Mouse (Mus musculus) adrenal gland, adult 2 months (tissue): ENCODE measurements around the gene Itga6. TPM values are rescaled to one million over a fixed set of nuclear protein-coding genes. Genes with fewer than 3 reads are reported as not detected.

Source experiments
- DNase-seq: peaks from one replicate; pipeline ENCODE4 v3.0.0; 2021
- polyA plus RNA-seq: library from polyadenylated mRNA; depleted of rRNA; stranded (reverse); fragments of >200 nt; gene quantifications from 2 replicates; pipeline ENCODE4 v1.2.3, GENCODE M21; 2012
- total RNA-seq, 2 experiments: library from RNA; stranded (reverse); gene quantifications; 2 replicates each; pipeline ENCODE4 v1.2.3; 2021

Gene Itga6
- total and polyA plus RNA-seq, 3 experiments, result 28.1 to 177 (median 125) TPM

DNA sequence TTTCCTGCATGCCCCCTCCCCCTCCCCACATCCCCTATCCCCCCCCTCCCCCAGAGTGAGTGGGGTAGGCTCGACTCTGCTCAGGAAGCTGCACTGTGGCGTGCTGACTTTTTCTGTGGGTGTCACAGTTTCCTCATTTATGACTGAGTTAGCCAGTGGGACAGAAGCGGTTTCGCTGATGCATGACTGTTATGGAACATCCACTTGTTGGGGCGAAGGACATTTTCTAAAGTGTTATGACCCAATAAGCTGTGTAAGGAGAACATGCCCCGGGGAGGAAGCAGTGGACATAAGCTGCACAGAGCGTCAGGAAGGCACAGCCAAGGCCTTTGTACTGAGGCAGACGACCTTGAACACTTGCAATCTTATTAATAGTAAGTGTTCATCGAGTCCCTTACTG lies 97.9 kb downstream of the Itga6 start:
- peak; percentile 49 for DNase-seq

DNA sequence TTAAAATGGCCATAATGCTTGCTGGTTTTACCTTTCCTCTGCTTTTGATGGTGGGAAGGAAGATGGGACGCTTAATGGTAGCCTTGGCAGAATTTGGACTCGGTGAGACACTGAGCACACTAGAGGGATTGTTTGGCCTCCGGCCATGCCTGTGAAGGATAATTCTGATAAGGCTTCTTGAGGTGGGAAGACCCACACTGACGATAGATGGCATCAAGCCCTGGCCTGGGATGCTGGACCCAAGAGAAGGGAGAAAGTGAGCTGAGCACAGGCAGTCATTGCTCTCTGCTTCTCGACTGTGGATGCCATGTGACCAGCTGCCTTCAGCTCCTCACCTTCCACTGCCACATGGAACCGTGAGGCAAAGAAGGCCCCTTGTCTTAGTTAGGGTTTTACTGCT lies 99.5 kb downstream of the Itga6 start:
- peak; percentile 53 for DNase-seq

DNA sequence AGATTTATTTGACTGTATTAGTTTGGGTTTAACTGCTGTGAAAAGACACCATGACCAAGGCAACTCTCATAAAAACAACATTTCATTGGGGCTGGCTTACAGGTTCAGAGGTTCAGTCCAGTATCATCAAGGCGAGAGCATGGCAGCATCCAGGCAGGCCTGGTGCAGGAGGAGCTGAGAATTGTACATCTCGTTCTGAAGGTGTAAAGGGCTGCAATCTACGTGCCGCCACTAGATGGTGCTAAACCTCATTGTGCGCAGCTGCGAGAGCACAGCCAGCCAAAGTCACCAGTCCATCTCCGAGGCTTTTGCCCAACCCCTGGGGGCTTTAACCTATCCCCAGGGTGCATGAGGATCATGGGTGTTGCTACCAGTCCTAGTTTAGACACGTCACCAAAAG lies 106.7 kb downstream of the Itga6 start:
- peak; percentile 59 for DNase-seq

DNA sequence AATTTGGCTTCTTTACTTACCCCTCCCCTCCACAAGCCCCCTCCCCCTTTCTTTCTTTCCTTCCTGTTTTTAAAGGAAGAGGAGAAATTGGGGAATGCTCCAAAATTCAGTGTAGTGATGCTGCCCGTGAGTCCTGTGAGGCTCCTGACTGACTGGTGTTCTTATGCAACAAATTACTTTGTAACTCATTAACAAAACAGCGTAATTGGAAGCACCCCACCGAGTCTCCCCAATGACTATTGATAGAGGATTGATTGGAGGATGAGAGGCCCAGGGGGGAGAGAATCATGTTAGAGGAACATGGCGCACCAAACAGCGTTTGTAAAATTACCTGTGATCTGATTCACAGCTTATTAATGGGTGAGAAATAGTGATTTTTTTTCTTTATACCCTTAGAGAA lies 109.7 kb downstream of the Itga6 start:
- DNase-seq, result no peak

DNA sequence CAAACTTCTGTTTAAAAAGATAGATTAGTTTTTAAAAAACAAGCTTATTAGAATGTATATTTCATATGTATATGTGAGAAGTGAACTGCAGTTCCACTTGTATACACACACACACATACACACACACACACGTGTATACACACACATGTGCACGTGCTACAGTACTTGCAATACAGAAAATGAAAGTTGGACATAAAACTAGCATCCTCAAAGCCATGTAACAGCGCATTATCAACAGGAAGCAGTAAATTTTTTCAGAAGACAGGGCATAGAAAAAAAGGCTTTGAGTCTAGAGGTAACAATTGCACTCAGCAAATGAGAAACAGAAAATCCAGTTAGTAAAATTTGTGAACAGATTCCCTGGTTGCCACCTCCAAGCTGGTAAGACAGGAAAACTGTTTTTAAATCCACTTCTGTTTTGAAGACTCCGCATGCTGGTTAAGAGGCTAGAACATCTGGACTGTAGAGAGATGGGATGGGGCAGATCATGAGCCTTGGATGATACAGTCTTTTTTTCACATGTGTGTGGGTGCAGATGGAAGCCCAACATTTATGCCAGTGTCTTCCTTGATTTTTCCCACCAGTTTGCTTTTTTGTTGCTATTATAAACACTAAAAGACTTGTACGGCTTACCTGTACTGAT lies 118.2 kb downstream of the Itga6 start:
- no peak for DNase-seq

DNA sequence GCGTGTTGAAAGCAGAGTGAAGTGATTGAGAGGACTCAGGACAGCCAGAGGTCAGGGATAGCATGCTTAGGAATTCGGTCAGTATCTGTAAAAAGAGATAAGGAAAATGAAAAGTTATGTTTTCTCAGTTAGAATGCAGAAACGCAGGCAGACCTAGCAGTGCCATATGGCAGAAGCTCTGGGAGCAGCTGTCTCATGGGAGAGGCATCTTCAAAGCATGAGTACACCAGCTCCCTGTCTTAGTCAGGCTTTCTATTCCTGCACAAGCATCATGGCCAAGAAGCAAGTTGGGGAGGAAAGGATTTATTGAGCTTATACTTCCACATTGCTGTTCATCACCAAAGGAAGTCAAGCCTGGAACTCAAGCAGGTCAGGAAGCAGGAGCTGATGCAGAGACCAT lies 119.6 kb downstream of the Itga6 start:
- peak; percentile 16 for DNase-seq

DNA sequence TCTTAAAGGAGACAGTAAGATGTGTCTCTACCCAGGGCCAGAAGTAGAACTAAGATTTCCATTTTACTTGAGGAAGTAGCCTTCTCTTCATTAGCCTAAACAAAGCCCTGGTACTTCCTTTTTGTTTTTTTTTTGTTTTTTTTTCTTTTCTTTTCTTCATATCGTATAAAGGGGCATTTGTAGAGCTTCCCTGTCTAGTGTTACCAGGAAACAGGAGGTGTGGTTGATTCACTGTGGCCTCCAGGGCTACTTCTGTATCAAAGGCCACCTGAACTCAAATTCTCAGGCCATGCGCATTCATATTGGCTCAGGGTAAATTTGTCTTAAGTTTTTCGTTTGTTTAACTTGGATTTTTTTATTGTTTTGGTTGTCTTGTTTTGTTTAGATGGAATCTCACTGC lies 120.5 kb downstream of the Itga6 start:
- no peak for DNase-seq

DNA sequence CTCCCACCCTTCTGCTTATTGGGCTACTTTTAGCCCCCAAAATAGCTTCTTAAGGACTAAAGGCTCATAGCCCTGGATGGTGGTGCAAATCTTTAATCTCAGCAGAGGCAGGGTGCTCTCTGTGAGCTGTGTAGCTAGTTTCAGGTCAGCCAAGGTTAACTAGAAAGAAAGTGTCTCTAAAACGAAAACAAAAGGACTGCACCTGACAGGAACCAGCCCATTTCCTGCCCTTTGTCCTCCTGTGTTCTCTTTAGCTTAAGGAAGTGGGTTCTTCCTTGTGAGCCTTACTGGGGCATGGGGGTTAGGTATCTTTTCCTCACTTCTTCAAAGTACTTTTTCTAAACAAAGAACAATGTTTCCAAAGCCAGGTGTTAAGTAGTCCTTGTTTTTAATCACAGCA lies 121.1 kb downstream of the Itga6 start:
- no peak for DNase-seq

DNA sequence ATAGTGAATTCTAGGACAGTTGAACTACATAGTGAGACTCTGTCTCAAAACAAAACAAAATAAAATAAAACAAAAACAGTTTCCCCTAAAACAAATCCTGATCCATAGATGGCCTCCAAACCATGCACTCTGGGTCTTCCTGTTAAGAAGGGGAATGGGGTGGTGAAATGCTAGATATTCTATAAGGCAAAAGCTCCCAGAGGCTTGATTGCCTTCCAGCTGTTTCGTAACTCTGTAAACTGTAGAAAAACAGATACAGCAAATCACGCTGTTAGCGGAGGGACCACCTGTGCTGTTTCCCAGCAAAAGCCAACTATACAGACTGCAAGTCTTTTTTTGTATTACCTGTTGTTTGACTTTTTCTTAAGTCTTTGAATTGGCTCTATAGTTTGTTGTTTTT lies 121.6 kb downstream of the Itga6 start:
- no peak for DNase-seq

DNA sequence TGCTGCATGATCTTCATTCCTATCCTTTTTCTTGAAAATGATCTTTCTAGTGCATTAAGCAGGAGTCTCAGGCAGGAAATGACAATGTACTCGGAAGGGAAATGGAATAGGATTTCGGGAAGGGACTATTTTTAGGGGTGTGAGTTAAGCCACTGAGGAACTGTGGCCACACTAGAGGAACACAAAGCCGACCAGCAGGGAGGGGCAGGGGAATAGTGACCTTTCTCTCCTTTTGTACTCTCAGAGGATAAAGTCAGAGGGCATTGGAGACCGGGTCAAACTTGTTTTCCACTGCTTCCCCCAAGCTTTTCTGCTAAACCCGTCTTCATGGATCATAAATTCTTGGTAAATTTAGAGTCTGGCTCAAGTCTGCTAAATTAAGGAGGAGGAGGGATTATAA lies 122.1 kb downstream of the Itga6 start:
- peak; percentile 20 for DNase-seq

DNA sequence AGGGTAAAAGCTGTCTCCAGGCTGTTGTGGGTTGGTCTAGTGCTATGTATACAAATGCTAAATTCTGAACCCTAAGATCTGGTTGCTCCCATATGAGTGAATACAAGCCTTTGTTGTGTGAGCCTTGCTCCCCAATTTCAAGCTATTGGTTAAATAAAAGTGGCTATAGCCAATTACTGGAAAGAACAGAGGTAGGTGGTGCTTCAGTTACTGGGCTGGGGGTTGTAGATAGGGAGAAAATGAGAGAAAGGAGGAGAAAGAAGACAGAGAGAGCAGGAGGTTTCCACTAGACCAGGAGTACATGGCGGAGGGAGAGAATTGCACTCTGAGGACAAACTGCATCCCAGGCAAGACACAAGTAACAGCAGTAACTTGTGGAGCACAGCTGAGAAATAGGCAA lies 122.8 kb downstream of the Itga6 start:
- DNase-seq, result no peak

DNA sequence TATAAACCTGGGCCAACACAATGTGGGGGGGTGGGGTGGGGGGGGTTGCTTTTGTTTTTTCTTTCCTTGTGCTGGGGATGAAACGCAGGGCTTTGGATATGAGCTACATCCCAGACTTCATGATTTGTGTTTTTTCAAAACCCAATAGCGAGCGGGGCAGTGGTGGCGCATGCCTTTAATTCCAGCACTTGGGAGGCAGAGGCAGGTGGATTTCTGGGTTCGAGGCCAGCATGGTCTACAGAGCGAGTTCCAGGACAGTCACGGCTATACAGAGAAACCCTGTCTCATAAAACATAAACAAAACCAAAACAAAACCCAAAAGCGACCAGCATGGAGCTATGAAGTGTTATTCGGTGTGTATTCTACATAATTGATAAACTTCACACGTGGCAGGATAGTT lies 126.7 kb downstream of the Itga6 start:
- no peak for DNase-seq

DNA sequence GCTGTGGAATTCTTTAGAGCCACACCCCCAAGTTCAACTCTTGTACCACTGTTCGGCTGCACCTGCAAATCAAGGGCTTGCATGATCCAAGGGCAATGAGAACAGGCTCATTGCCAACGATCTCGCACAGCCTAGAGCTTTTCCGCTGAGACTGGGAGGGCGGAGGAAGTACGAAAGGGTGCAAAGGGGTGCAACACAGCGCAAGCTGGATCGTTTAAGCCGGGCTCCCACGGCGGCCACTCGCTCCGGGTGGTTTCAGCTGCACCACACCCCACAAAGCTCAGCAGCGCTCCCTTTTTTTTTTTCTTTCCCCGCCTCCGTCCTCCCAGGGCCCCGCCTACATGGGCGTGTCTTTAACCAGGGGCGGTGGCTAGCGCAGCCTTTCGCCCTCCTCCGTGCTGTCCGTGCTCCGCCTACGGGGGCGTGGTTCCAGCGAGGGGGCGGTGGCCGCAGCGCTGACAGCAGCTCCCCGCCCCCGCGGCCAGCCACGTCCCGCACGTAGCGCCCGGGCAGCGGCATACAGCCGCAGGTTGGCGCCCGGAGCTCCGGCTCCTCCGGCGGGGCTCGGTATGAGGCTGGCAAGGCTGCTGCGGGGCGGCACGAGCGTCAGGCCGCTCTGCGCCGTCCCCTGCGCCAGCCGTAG lies 127.5 kb downstream of the Itga6 start, which contains the start of gene Pdk1:
Gene Pdk1, plus strand, starts transcription at position 424 of the 643 bp plus-strand sequence.
- DNase-seq, result peak; percentile 100

DNA sequence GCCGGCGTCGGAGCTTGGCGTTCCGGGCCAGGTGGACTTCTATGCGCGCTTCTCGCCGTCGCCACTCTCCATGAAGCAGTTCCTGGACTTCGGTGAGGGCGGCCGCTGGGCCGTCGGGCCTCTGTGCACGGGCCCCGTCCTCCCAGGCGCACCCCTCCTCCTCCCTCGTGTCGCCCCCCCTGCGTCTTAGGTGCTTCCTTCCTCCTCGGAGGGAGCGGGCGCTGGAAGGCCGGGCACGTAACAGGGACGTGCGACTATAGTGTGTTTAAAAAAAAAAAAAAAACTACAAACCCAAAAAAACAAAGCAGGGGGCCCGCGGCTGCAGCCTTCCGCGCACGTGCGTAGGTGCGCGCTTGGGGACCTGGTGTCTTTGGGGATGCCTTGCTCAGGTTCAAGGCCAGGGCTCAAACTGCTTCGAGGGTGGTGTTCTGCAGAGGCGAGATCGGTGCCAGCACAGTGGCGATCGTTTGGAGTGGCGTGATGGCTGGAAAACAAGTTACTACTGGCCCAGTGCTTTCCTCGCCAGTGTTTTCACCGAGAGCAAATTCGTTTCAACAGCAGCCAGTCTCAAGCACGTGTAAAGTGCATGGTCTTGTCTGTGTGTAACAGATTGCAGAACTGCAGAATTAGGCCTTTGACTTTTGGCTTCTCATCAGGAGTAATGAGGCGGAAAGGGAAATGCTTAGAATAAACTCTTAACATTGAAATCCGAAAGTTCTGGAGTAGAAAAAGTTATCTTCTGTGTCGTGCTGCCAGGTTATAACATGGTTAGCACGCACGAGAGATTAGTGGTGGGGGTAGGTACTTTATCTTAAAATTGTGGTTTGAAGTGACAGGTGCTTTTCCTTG lies 128.3 kb downstream of the Itga6 start:
- peak; percentile 68 for DNase-seq

DNA sequence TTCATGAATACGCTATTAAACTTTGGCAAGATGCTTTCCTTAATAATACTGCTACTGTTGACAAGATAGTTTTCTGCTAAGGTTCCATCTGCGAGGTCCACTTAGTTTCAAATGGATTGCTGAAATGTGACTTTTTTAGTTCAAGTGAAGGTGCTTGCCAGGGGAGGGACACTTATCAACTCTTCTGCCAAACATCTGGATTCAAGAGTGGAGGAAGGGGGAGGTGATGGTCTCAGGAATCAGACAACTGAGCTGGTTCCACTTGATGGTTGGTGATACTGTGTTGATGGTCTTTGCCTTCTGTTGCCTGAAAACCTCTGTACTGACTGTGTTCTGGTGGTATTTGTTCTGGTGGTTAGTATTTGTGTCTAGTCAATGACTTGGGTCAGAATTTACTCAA lies 129.0 kb downstream of the Itga6 start:
- no peak for DNase-seq

DNA sequence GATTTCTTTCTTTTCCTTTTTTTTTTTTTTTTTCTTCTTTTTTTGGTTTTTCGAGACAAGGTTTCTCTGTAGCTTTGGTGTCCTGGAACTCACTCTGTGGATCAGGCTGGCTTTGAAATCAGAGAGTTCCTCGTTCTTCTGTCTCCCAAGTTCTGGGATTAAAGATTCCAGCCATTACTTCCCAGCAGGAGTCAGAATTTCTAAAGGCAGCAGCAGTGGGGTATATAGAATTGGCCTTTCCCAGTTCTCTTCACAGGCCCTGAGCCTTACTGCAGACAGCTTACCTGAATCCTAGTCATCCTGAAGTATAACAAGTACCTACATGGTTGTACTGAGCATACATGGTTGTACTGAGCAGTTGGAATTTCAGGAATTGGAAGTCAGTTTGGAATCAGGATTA lies 129.4 kb downstream of the Itga6 start:
- no peak for DNase-seq

DNA sequence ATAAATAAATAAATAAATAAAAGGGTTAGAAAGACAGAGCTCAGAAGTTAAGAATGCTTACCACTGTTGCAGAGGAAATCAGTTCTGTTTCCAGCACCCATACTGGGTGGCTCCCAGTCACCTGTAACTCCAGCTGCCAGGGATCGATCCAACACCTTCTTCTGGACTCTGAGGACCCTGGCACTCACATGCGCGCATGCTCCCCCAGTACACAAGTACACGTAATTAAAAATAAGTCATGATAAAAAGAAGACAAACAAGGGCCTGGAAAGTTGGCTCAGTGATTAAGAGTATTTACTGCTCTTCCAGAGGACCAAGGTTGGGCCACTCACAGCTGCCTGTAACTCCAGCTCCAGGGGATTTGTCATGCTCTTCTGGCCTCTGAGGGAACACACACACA lies 132.4 kb downstream of the Itga6 start:
- peak; percentile 36 for DNase-seq

DNA sequence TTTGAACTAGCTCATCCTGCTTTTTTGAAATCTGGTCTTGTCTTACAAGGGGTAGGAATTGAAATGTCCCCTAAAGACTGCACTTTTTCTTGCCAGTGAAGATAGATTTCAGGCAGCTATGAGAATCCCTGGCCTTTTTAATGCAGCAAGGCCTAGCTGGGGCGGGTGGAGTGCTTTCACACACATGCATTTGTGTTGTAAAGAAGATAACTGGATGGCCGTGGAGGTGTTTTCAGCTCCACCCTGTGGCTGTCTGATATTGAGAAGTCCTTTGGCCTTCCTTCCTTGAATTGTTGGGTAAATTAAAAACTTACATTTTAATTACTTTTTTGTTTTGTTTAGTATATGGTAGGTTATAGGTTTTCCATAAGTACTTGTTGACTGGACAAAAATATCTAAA lies 133.0 kb downstream of the Itga6 start:
- no peak for DNase-seq

DNA sequence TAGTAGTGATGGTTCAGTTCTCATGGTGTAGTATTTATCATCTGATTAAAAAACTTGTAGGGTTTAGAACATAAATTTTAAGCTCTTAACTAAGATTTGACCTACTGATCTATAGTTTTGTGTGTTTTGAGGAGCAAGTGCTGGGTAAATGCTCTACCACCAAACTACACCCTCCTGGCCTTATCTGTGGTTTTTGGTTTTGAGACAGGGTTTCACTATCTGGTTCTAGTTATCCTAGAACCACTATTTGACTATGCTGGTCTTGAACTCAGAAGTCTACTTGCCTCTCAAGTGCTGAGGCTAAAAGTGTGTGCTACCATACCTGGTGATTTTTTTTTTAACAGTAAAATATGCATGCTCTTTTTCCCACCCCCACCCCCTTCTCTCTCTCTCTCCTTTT lies 133.5 kb downstream of the Itga6 start:
- no peak for DNase-seq

DNA sequence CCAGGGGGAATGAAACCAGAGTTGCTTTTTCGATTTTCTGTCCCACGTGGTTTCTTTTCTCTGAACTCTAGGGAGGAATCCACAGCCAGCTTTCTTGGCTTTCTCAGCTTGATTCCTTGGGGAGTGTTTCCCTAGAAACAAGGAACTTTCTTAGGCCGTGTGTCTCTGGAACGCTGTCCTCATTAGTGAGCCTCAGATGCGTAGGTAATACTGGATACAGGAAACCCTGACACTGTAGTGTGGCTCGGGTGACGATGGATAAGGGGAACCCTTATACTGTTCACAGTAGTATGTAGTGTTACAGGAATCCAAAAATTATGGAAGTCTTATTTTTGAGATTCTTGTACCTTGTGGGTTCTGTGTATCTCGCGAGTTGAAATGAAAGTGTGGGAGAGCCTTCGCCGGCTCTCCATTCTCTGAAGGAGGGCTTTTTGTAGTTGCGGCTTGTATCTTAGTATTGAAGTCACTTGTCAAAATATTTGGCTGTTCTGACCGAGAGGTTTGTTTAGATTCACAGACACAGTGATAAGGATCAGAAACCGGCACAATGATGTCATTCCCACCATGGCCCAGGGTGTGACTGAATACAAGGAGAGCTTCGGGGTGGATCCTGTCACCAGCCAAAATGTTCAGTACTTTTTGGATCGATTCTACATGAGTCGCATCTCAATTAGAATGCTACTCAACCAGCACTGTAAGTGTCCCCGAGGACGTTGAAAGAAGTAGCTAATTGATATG lies 137.7 kb downstream of the Itga6 start:
- DNase-seq, result no peak

DNA sequence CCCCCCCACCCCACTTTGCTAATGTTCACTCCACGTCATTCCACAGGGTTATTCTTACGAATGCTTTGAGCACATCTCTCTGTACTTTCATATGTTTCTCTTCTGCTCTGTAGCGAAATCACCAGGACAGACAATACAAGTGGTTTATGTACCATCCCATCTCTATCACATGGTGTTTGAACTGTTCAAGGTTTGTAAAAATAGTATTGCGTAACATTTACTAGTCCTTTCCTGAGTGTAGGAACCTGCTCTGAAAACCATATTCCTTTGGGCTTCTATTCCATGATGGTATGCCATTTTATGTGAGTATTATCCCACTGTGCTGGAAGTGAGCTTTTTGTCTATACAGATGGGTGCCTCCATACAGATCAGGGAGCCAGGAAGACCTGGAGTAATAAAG lies 141.9 kb downstream of the Itga6 start:
- DNase-seq, result peak; percentile 35

DNA sequence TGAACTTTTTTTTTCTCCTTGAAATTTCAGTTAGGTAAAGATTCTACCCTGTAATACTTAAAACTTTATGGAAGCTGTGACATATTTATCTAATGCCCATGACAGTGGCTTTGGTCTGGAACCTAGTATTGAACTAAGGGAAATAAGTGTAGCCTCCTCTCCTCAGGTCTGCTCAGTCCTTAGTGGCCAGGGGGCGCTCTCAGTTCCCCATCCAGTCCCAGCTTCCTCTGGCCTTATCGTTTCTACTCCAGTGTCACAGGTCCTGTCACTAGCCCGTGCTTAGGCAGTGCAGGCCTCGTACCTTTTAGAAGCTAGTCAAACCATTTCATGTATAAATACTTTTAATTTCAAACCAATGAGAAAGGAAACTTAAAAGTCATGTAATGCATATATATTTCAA lies 143.0 kb downstream of the Itga6 start:
- no peak for DNase-seq

DNA sequence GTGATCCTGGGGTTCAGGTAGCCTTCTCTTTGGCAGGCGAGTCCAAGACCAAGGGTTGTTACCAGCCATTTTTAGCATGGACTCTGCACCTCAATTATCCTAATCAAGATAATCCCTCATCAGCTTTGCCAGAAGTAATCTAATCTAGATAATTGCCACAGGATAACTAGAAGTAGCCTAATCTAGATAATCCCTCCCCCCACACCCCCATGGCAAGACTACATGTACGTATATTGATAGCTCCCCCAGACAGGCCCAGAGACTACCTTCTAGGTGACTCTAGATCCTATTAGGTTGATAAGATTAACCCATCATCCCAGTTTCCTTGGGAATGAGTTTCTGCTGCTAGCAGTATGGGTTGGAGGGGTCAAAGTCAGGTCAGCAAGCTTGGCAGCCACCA lies 146.1 kb downstream of the Itga6 start:
- no peak for DNase-seq
